Mouse (Mus musculus): ENCODE measurements around the gene Limch1. TPM values are rescaled to one million over a fixed set of nuclear protein-coding genes. Genes with fewer than 3 reads are reported as not detected.

The Limch1 gene
- polyA plus RNA-seq, 1 experiment = 44.2 TPM

- TF ChIP-seq CTCF (IDR thresholded peaks at IDR 0.05; ENCODE audit: borderline replicate concordance, insufficient read depth, low read length) (no peak), POLR2A (IDR thresholded peaks at IDR 0.05; ENCODE audit: low read depth, low read length) (no peak)
- Histone ChIP-seq H3K4me1 (ENCODE audit: control insufficient read depth, insufficient read depth, low read length) (no peaks in the 10 kb centered on the region), H3K4me3 (ENCODE audit: insufficient read depth, low read length) (no peak overlapping the region), H3K27ac (ENCODE audit: insufficient read depth, low read length) (no peak overlapping the region)
These were observed 69.0 kb downstream of the Limch1 start for GRCm38 (mm10) chr5:66814674-66815073.

- no peak overlapping the region for H3K27ac ChIP-seq (ENCODE audit: insufficient read depth, low read length)
- H3K4me1 ChIP-seq (ENCODE audit: control insufficient read depth, insufficient read depth, low read length) = no peaks in the 10 kb centered on the region
- H3K4me3 ChIP-seq (ENCODE audit: insufficient read depth, low read length) = no peak overlapping the region
- no peak for TF ChIP-seq POLR2A (IDR thresholded peaks at IDR 0.05; ENCODE audit: low read depth, low read length)
- no peak for TF ChIP-seq CTCF (IDR thresholded peaks at IDR 0.05; ENCODE audit: borderline replicate concordance, insufficient read depth, low read length)
These were observed 70.2 kb downstream of the Limch1 start for GRCm38 (mm10) chr5:66815877-66816276.

GRCm38 (mm10) chr5:66816751-66817150 is 71.1 kb downstream of the Limch1 start:
- Histone ChIP-seq H3K4me1 (ENCODE audit: control insufficient read depth, insufficient read depth, low read length) (no peaks in the 10 kb centered on the region; the same call in 1 of the 2 replicates), H3K27ac (ENCODE audit: insufficient read depth, low read length) (no peak overlapping the region), H3K4me3 (ENCODE audit: insufficient read depth, low read length) (no peak overlapping the region)
- TF ChIP-seq CTCF (IDR thresholded peaks at IDR 0.05; ENCODE audit: borderline replicate concordance, insufficient read depth, low read length) = no peak
- no peak for TF ChIP-seq POLR2A (IDR thresholded peaks at IDR 0.05; ENCODE audit: low read depth, low read length)

GRCm38 (mm10) chr5:66817184-66817956 is 71.7 kb downstream of the Limch1 start:
- Histone ChIP-seq H3K4me1 (ENCODE audit: control insufficient read depth, insufficient read depth, low read length) (no peaks in the 10 kb centered on the region; the same call in 1 of the 2 replicates), H3K4me3 (ENCODE audit: insufficient read depth, low read length) (no peak overlapping the region), H3K27ac (ENCODE audit: insufficient read depth, low read length) (no peak overlapping the region)
- TF ChIP-seq POLR2A (IDR thresholded peaks at IDR 0.05; ENCODE audit: low read depth, low read length) (no peak), CTCF (IDR thresholded peaks at IDR 0.05; ENCODE audit: borderline replicate concordance, insufficient read depth, low read length) (no peak)

GRCm38 (mm10) chr5:66822500-66823205 is 77.0 kb downstream of the Limch1 start:
- no peak for TF ChIP-seq CTCF (IDR thresholded peaks at IDR 0.05; ENCODE audit: borderline replicate concordance, insufficient read depth, low read length)
- no peak for TF ChIP-seq POLR2A (IDR thresholded peaks at IDR 0.05; ENCODE audit: low read depth, low read length)
- no peaks in the 10 kb centered on the region; the same call in 1 of the 2 replicates for H3K4me1 ChIP-seq (ENCODE audit: control insufficient read depth, insufficient read depth, low read length)
- H3K27ac ChIP-seq (ENCODE audit: insufficient read depth, low read length) = no peak overlapping the region
- H3K4me3 ChIP-seq (ENCODE audit: insufficient read depth, low read length) = no peak overlapping the region

GRCm38 (mm10) chr5:66825586-66825985 is 80.0 kb downstream of the Limch1 start:
- Histone ChIP-seq H3K4me3 (ENCODE audit: insufficient read depth, low read length) (no peak overlapping the region), H3K27ac (ENCODE audit: insufficient read depth, low read length) (no peak overlapping the region), H3K4me1 (ENCODE audit: control insufficient read depth, insufficient read depth, low read length) (no peaks in the 10 kb centered on the region; the same call in 1 of the 2 replicates)
- TF ChIP-seq POLR2A (IDR thresholded peaks at IDR 0.05; ENCODE audit: low read depth, low read length) (no peak), CTCF (IDR thresholded peaks at IDR 0.05; ENCODE audit: borderline replicate concordance, insufficient read depth, low read length) (no peak)

- H3K27ac ChIP-seq (ENCODE audit: insufficient read depth, low read length) = no peak overlapping the region
- H3K4me3 ChIP-seq (ENCODE audit: insufficient read depth, low read length) = no peak overlapping the region
- TF ChIP-seq CTCF (IDR thresholded peaks at IDR 0.05; ENCODE audit: borderline replicate concordance, insufficient read depth, low read length) (no peak), POLR2A (IDR thresholded peaks at IDR 0.05; ENCODE audit: low read depth, low read length) (no peak)
- H3K4me1 ChIP-seq (ENCODE audit: control insufficient read depth, insufficient read depth, low read length) = no peaks in the 10 kb centered on the region
These were observed 81.2 kb downstream of the Limch1 start for GRCm38 (mm10) chr5:66826844-66827243.

- Histone ChIP-seq H3K4me3 (ENCODE audit: insufficient read depth, low read length) (no peak overlapping the region), H3K4me1 (ENCODE audit: control insufficient read depth, insufficient read depth, low read length) (no peaks in the 10 kb centered on the region), H3K27ac (ENCODE audit: insufficient read depth, low read length) (no peak overlapping the region)
- TF ChIP-seq POLR2A (IDR thresholded peaks at IDR 0.05; ENCODE audit: low read depth, low read length) (no peak), CTCF (IDR thresholded peaks at IDR 0.05; ENCODE audit: borderline replicate concordance, insufficient read depth, low read length) (no peak)
These were observed 83.9 kb downstream of the Limch1 start for GRCm38 (mm10) chr5:66829505-66829904.

- Histone ChIP-seq H3K4me3 (ENCODE audit: insufficient read depth, low read length) (no peak overlapping the region), H3K4me1 (ENCODE audit: control insufficient read depth, insufficient read depth, low read length) (no peaks in the 10 kb centered on the region; the same call in 1 of the 2 replicates), H3K27ac (ENCODE audit: insufficient read depth, low read length) (no peak overlapping the region)
- no peak for TF ChIP-seq POLR2A (IDR thresholded peaks at IDR 0.05; ENCODE audit: low read depth, low read length)
- no peak for TF ChIP-seq CTCF (IDR thresholded peaks at IDR 0.05; ENCODE audit: borderline replicate concordance, insufficient read depth, low read length)
These were observed 84.6 kb downstream of the Limch1 start for GRCm38 (mm10) chr5:66830206-66830605.

GRCm38 (mm10) chr5:66834756-66835155 is 89.1 kb downstream of the Limch1 start:
- Histone ChIP-seq H3K27ac (ENCODE audit: insufficient read depth, low read length) (no peak overlapping the region), H3K4me3 (ENCODE audit: insufficient read depth, low read length) (no peak overlapping the region), H3K4me1 (ENCODE audit: control insufficient read depth, insufficient read depth, low read length) (no peaks in the 10 kb centered on the region; the same call in 1 of the 2 replicates)
- TF ChIP-seq CTCF (IDR thresholded peaks at IDR 0.05; ENCODE audit: borderline replicate concordance, insufficient read depth, low read length) (no peak), POLR2A (IDR thresholded peaks at IDR 0.05; ENCODE audit: low read depth, low read length) (no peak)
